Comparison of ENCODE assay signal across 16 mouse cellular contexts in the genomic region with DNA sequence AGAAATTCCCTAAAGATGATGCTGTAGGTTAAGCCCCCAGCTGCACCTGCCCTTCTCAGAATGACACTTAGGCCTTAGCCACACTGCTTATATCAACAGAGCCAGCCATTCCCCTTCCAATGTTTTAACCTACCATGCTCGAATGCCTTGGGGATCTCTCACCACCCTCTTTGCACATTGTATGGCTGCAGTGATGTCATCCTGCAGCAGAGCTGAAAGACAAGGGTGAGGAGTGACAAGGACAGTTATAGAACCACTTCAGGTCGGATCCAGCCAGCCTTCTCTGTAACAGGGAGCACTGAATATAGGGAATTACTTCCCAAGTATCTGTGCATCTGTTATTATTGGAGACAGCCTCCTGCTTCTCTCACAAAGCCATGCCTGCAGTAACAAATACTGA. TPM values are rescaled to one million over a fixed set of nuclear protein-coding genes. Genes with fewer than 3 reads are reported as not detected.
"Had no signal": no experiment of that assay in that cellular context is flagged by ENCODE, and none has a peak within 500 bp of the region (broad histone marks: within the 10 kb centered on the region; RNA-seq: fewer than 3 reads in every experiment).

No protein-coding gene starts in this region.

RNA-seq across cellular contexts. Expression of gene Lyz1, which starts 14.2 kb away (rescaled TPM):
- total RNA-seq: megakaryocyte-erythroid progenitor cell, adult 5-6 weeks had no signal
- polyA plus RNA-seq: midbrain, embryonic 10.5 days; midbrain, embryonic 12.5 days; midbrain, embryonic 14.5 days; midbrain, embryonic 16.5 days; neural tube, embryonic 12.5 days; neural tube, embryonic 14.5 days had no signal

RNA-seq across cellular contexts. Expression of gene 9530003J23Rik, which starts 40.0 kb away (rescaled TPM):
- total RNA-seq: megakaryocyte, adult 5-6 weeks; megakaryocyte-erythroid progenitor cell, adult 5-6 weeks; monocyte, adult 5-6 weeks; neutrophil, adult 5-6 weeks had no signal
- polyA plus RNA-seq: lung, embryonic 15.5 days; midbrain, embryonic 10.5 days; midbrain, embryonic 12.5 days; midbrain, embryonic 14.5 days; midbrain, embryonic 16.5 days; neural tube, embryonic 12.5 days; neural tube, embryonic 14.5 days; spleen, adult 2 months; stomach, embryonic 15.5 days; stomach, postnatal 0 days; thymus, adult 2 months; urinary bladder, adult 2 months had no signal
